Mouse (Mus musculus) B cell, adult 67 days (primary cell): Measurements from ENCODE around the gene Zfyve9. TPM values are rescaled to one million over a fixed set of nuclear protein-coding genes. Genes with fewer than 3 reads are reported as not detected.

Experiments used
- total RNA-seq, 2 experiments: library from RNA; stranded (reverse); gene quantifications; 4 replicates each; pipeline ENCODE4 v1.2.4; 2023

Zfyve9 gene
- under 1 TPM in 1 of 2 experiments, not detected in 1; 0.09 TPM for total RNA-seq

DNA sequence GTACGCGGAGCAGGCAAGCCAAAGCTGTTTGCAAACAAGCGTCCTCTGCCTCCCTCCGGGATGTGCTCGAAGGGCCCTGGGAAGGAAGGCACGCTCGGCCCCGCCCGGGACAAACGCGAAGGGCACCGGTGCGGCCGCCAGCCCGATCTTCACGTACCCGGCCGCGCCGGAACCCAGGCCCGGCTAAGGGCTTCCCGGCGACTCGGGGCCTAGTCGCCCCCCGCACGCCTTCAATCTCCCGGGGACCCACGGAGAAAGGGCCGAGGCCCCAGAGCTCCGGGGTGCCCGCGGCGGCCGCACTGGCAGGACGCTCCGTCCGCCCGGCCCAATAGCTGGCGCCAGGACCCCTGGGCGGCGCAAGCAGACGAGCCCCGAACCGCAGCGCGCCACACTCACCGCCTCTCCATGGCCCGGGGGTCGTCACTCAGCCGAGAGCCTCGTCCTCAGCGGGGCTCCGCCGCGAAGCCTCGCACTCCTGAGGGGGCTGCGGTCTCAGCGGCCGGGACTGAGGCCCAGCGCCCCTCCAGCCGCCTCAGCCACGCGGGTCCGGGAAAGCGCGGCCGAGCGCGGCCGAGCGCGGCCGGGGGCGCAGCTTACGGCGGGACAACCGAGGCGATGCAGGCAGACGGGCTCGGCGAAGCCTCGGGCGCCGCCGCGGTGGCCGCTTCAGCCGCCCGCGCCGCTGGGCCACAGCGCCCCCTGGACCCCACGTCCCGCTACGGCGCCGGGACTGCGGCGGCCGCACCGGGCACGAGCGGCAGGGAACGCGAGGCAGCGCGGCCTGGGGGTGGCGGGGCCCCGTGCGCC, at the start of gene Zfyve9:
Gene Zfyve9 (minus strand): TSS at position 742 of the 807 bp plus-strand sequence.

DNA sequence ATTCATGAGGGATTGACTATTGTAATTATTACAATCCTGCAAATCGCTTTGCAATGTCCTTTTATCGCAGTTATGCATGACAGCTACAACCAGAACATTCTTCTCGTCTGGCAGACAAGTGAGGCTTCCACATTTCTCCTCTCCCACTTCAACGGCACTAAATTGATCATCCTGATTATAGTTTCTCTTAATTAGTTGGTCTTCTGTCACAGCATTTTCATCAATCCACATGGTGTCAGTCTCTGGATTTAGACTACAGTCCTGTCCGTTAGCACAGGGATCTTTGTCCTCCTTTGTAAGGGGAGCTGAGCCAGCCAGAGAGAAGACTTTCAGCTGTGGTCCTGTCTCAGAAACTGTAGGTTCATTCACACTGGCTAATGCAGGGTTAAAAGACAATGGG, 61.2 kb downstream of the Zfyve9 start, which contains the start of gene 3110021N24Rik:
Gene 3110021N24Rik (plus strand): TSS at position 301 of the 400 bp plus-strand sequence.

DNA sequence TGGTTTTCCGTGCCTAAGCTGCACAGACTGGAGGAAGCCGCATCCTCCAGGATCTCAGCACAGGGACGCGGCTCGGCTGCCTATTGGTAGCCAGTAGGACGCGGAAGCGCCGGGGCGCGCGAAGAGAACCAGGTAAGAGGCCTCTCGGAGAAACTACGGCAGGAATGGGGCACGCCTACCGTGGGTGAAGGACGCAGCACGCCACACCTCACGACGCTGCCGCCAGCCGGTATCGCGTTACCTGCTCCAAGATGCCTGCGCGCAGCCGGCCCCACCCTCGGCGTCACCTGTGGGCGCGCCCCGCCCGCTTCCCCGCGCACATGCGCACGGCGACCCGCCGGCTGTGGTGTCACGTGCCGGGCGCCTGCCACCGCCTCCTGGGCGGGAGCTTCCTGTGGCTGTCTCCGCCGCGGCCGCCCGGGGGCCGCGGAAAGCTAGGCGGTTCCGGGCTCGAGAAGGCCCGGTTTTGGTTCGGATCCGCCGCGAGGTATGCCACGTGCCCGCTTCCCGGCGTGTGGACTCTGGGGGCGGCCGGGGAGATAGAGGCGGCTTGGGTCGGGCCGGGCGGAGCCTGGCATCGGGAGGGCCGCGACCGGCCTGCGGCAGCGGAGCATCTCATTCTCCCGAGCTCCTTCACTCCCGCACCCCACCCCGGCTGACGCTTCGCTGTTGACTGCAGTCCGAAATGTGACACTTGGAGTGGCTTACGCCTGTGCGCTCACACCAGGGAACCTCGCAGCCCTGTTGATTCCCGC, 160.8 kb downstream of the Zfyve9 start, which contains the start of gene Cc2d1b:
Gene Cc2d1b (plus strand): TSS at position 354 of the 755 bp plus-strand sequence.

Other genes with a start within 250 kb of the Zfyve9 start
- gene Prpf38a, start 201.5 kb downstream of the Zfyve9 start, total RNA-seq, result 10 to 100 TPM; 45.2 to 51.1 TPM
- 1 to 10 TPM; 2.9 to 5.6 TPM for gene Orc1, start 201.4 kb downstream of the Zfyve9 start, total RNA-seq
- gene Cc2d1b, start 160.9 kb downstream of the Zfyve9 start, total RNA-seq, result 100 to 1,000 TPM; 102 to 113 TPM
- not detected for gene 3110021N24Rik, start 61.1 kb downstream of the Zfyve9 start, total RNA-seq
- gene Btf3l4, start 52.8 kb upstream of the Zfyve9 start, total RNA-seq, result 10 to 100 TPM; 57.9 to 63.7 TPM
- 10 to 100 TPM; 30.2 to 38.8 TPM for gene Txndc12, start 53.8 kb upstream of the Zfyve9 start, total RNA-seq
- 10 to 100 TPM; 29.9 to 31.3 TPM for gene Kti12, start 67.0 kb upstream of the Zfyve9 start, total RNA-seq
- gene A730015C16Rik, start 67.8 kb upstream of the Zfyve9 start, total RNA-seq, result not detected
- gene Rab3b, start 98.3 kb upstream of the Zfyve9 start, total RNA-seq, result not detected
- gene Nrd1, start 219.9 kb upstream of the Zfyve9 start, total RNA-seq, result 100 to 1,000 TPM; 225 to 233 TPM